Comparison of ENCODE assay signal across 7 mouse cellular contexts in genomic region chr4:148951821-148952291, GRCm38 (mm10).
DNase-seq lines count a peak whose midpoint lies in the region; ATAC-seq and TF ChIP-seq lines count a peak whose summit lies in the region.

No protein-coding gene starts in this region.

- H3K4me1 ChIP-seq in cortical plate, adult 2 months (ENCODE audit: control insufficient read depth, insufficient read depth, low read length): no peaks in the 10 kb centered on the region
- H3K4me1 ChIP-seq in hindbrain, embryonic 13.5 days (replicated peaks): peaks cover 58% of the 10 kb centered on the region
- peaks cover 18% of the 10 kb centered on the region for H3K4me1 ChIP-seq in liver, embryonic 13.5 days (replicated peaks)

- peak overlapping the region; percentile 70 for H3K4me2 ChIP-seq in hindbrain, embryonic 13.5 days
- peak overlapping the region; percentile 63 for H3K4me2 ChIP-seq in liver, embryonic 13.5 days

- H3K27me3 ChIP-seq in hindbrain, embryonic 13.5 days: peaks cover 85% of the 10 kb centered on the region
- peaks cover 56% of the 10 kb centered on the region for H3K27me3 ChIP-seq in liver, embryonic 13.5 days

- H3K4me3 ChIP-seq in cortical plate, adult 2 months (ENCODE audit: insufficient read depth, low read length): peak overlapping the region; percentile 44
- H3K4me3 ChIP-seq in hindbrain, embryonic 13.5 days: peak overlapping the region; percentile 43
- peak overlapping the region; percentile 40 for H3K4me3 ChIP-seq in liver, embryonic 13.5 days (replicated peaks)

- peak; percentile 38; the same call in 1 of the 2 replicates for ATAC-seq in hindbrain, embryonic 13.5 days (ENCODE audit: low FRiP score)
- ATAC-seq in liver, embryonic 13.5 days (ENCODE audit: low read depth): no peak

- H3K36me3 ChIP-seq in hindbrain, embryonic 13.5 days: peaks cover 3% of the 10 kb centered on the region; the same call in 1 of the 2 replicates
- H3K36me3 ChIP-seq in liver, embryonic 13.5 days: no peaks in the 10 kb centered on the region

- peak; percentile 20 for DNase-seq in layer of hippocampus, adult 11-12 months (ENCODE audit: low spot score)
- DNase-seq in layer of hippocampus, adult 9-11 months: no peak
- no peak for DNase-seq in liver, embryonic 13.5 days
- DNase-seq in right cerebral cortex, postnatal 4 days: peak; percentile 44
- DNase-seq in spleen, postnatal 4 days (ENCODE audit: low spot score in 2 of 2): no peak

- WGBS in hindbrain, embryonic 13.5 days: 2% methylated on average over 39 of the region's 44 CpGs
- 4% methylated on average over 44 of the region's 44 CpGs for WGBS in liver, embryonic 13.5 days (ENCODE audit: insufficient replicate concordance)

- H3K27ac ChIP-seq in cortical plate, adult 2 months (ENCODE audit: insufficient read depth, low read length): no peak overlapping the region
- 0 out of 2 replicates have a peak overlapping the region, but pooled peaks have one; percentile 4 for H3K27ac ChIP-seq in hindbrain, embryonic 13.5 days
- H3K27ac ChIP-seq in liver, embryonic 13.5 days: no peak overlapping the region

- H3K9ac ChIP-seq in hindbrain, embryonic 13.5 days: peak overlapping the region; percentile 69
- H3K9ac ChIP-seq in liver, embryonic 13.5 days: no peak overlapping the region

- TF ChIP-seq CTCF in cortical plate, adult 2 months (IDR thresholded peaks at IDR 0.05; ENCODE audit: extremely low read depth, insufficient read depth, low read length): no peak

- H3K9me3 ChIP-seq in hindbrain, embryonic 13.5 days: no peaks in the 10 kb centered on the region
- H3K9me3 ChIP-seq in liver, embryonic 13.5 days (replicated peaks): no peaks in the 10 kb centered on the region

- no peak for TF ChIP-seq POLR2A in cortical plate, adult 2 months (IDR thresholded peaks at IDR 0.05; ENCODE audit: extremely low read depth, insufficient read depth, low read length)

Comparison
In these comparisons a context has a peak if more than half of its experiments do, and no peak if none do; other contexts are left out.
1. DNase-seq: peak in layer of hippocampus, adult 11-12 months (single experiment) and right cerebral cortex, postnatal 4 days (single experiment); none in layer of hippocampus, adult 9-11 months (single experiment), liver, embryonic 13.5 days (single experiment) and spleen, postnatal 4 days (0 of 2).
2. Peak in every context shown above with its lines, with median percentiles within 50 percentile points of each other: H3K4me3 ChIP-seq.